Comparison of ENCODE assay signal across 17 mouse cellular contexts in the genomic region with DNA sequence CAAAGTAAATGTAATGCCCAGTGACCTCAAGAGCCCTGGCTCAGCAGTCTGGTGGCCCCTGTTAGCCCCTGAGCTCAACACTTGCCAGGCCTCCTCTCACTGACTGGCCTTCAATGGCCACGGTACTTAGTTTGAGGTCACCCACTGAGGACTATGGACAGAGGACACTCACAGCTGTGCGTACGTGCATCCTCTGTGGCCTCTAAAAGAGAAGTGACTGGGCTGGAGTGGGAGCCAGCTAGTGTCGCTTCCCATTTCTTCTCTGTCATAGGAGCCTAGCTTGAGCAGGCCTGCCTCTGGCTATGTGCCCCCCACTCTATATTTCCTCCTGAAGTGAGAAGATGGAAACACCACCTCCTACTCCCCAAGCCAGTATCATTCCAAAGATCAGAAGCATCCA.
"Had no signal": no experiment of that assay in that cellular context is flagged by ENCODE, and none has a peak within 500 bp of the region (broad histone marks: within the 10 kb centered on the region; RNA-seq: fewer than 3 reads in every experiment).

No protein-coding gene starts in this region.

- H3K9ac ChIP-seq: liver, embryonic 13.5 days; midbrain, embryonic 13.5 days; neural tube, embryonic 12.5 days had no signal

- H3K4me1 ChIP-seq: liver, embryonic 13.5 days had no signal

- H3K27me3 ChIP-seq: neural tube, embryonic 12.5 days had no signal

- H3K9me3 ChIP-seq: limb, embryonic 10.5 days; liver, embryonic 13.5 days; midbrain, embryonic 13.5 days; neural tube, embryonic 12.5 days had no signal

- H3K27ac ChIP-seq: kidney, postnatal 0 days; layer of hippocampus, adult 2 months; left cerebral cortex, adult 2 months; limb, embryonic 10.5 days; liver, embryonic 13.5 days; midbrain, embryonic 13.5 days; neural tube, embryonic 12.5 days had no signal

- H3K4me2 ChIP-seq: liver, embryonic 13.5 days; midbrain, embryonic 13.5 days; neural tube, embryonic 12.5 days had no signal

- ATAC-seq: inflammation-experienced regulatory T-cells, adult 6 months; intestine, postnatal 0 days; lung, postnatal 0 days; midbrain, embryonic 13.5 days had no signal

- H3K36me3 ChIP-seq: limb, embryonic 10.5 days; liver, embryonic 13.5 days; midbrain, embryonic 13.5 days; neural tube, embryonic 12.5 days had no signal

- H3K4me3 ChIP-seq: layer of hippocampus, adult 2 months; left cerebral cortex, adult 2 months; limb, embryonic 10.5 days; liver, embryonic 13.5 days; midbrain, embryonic 13.5 days; myocyte; neural tube, embryonic 12.5 days had no signal

- DNase-seq: kidney, adult 9 months; kidney, postnatal 4 days; liver, embryonic 13.5 days; lung, adult 2 months; lung, postnatal 36 days; thymus, adult 18-20 months; thymus, postnatal 14 days had no signal
